Mouse (Mus musculus) natural killer cell, adult 2 months (primary cell): ENCODE data around the gene Tspan18.

Experiments used
- DNase-seq, 2 experiments: peaks; one replicate each; pipeline ENCODE4 v3.0.0; 2022; ENCODE audit warnings: low spot score in 2 of 2

Tspan18 gene

DNA sequence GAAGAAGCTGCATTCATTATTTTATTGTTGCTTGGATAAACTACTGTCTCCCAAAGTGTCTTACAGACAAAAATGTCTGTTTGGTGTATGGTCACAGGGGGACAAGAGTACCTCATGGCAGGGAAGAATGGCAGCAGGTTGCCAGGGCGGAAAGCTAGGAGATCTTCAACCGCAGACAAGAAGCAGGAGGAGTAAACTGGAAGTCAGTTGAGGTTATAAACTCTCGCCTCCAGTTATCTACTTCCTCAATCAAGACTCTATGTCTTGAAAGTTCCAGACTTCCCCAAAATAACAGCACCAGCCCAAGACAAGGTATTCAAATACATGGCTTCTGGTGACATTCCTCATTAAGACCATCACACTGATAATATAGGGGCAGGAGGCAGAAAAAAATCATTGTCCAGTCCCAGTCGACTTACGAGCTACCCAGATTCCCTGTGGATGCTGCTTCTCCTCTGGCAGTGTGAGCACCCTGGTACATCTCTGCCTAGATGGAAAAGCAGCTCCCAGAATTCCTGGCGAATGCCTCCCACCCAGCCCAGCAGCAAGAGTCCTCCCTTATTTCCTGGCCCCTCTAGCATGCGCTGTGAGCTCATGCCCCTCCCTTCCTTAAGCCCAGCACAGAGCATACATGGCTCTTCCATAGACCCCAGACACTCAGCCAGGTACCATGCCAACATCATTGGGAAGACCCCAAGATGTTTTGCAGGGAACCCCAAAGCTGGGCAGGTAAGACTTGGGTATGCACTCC, 172.2 kb downstream of the Tspan18 start:
- DNase-seq: peak in 1 of 2 experiments; percentile 21

DNA sequence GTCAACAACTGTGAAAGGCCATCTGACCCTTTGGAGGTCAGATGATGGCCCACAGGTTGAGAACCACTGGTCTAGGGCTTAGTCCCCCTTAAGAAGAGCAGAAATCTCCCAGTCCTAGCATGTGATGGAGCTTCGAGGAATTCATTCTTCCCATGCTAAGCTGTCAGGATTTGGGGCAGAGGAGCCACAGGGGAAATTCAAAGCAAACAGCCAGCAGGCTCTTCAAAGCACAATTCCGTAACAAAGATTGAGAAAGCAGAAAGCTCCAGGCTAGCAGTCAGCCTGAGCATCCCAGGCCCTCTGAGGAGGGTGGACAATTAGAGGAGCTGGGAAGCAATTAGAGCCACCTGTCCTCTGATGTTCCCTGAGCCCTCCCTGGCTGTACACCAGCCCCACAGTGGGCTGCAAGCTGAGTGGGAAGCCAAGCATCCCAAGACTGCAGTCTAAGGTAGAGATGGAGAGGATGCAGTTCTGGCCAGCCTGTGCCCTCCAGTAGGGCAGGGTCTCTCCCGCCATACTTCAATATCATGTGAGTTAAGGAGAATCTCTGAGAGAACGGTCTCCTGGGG, 173.8 kb downstream of the Tspan18 start:
- no peak for DNase-seq

DNA sequence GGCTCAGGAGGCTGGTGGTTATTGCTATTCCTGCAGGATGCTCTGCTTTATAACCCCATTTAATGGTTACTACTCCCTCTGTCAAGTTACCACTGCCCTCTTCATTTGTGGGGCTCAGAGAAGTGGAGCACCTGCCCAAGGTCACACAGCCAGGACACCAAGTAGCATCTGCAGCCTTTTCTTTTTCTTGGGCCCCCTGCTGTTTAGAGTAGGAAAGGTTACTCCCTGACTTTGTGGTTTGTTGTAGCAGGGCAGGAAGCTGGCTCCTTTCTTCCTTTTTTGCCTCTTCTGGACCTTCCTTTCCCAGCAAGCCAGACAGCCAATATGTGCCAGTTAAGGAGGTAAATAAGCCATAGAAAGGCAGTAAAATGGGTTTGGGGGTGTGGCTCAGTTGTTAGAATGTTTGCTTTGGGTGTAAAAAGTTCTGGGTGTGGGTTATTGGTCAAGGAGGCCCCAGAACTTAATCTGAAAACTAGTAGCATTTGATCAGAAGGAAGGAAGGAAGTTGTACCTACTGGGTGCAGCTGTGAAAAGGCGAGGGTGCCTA, 179.7 kb downstream of the Tspan18 start:
- no peak for DNase-seq

DNA sequence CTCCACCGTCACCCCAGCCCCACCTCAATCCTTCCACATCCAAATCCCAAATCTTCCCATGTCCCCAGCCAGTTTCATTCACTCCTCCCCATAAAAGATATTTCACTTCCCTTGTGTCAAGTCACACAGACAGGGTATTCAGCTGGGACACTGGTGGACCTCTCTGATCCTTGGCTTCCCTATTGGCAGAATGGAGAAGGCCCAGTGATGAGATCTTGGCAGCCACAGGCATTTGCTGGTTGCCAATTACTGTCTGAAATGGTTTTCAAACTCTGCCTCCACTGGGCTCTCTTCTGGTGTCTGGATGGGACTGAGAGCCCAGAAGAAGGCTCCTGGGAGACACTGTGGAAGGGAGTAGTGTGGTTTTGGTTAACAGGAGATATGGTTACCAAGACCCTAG, 180.5 kb downstream of the Tspan18 start:
- DNase-seq: no peak

DNA sequence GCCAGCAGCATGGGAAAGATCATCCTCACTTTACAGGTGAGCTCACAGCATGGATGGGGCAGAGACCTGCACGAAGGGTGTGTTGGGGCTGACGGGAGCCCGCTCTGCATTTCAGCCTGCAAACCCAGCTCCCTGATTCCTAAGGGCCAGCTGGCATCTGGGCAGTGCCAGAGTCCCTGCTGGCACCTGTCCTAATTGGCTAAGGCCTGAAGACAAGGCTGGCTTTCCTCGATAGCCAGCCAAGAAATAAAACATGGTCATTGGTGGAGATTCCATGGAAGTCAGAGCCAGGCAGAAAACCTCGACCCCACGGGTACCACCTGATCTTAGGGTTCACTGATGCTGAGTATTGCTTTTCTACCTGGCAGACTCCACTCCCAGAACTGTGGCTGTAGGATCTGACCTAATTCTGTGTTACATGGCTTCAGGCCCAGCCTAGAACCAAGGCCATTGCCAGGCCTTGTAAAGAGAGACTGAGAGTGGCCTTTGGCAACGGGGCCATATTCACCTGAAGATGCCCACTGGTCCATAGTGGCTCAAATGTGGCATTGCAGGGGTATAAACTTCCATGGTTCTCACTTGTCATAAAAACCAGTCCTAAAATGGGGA, 181.3 kb downstream of the Tspan18 start:
- DNase-seq: no peak

DNA sequence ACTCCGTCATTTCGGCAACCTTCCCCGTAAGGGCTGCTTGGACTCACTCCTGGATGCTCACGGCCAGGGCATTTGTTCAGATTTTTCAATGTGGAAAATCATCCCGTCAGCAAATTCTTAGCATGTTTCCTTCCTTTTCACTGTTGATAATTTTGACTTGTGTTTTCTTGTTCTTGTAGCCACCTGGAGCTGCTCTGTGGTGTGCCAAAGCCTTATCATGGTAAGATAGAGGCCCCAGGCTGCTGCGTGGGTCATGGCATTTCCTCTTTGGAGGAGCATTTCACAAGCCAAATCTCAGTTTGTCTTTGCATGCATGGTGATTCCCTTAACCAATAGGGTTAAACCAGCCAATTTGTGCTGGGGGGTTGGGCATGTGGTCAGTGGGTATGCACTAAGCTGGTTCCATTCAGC, 182.1 kb downstream of the Tspan18 start:
- DNase-seq: no peak
